ENCODE assay signal across 8 mouse cellular contexts in the genomic region with DNA sequence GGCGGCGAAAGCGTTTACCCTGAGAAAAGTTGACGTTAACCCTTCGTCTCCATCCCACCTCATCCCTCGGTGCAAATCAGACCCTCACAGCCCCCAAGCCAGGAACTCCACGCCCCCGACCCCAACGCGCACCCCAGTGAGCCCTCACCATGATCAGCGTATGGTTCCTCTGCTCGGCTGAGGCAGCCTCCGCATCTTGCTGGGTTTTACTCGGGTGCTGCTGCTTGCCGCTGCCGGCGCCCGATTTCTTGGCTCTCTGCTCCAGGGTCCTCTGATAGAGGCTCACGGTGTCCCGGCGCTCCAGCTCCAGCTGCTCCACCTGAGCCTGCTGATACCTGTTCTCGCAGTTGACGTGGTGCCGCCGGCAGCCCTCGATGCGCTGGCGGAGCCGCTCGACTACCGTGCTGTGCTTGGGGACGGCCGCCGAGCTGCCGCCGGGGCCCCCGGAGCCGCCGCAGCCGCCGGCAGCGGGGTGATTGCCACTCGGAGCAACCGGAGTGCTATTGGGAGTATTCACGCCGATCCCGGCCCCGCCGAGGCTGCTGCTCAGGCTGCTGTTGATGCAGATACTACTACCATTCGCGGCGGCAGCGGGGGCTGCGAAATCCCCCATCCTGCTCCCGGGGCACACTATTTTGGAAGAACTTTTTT. TPM values are rescaled to one million over a fixed set of nuclear protein-coding genes. Genes with fewer than 3 reads are reported as not detected.
A peak's percentile ranks its signal among the peaks of the same experiment; 100 is the strongest.
DNase-seq lines count a peak whose midpoint lies in the region; ATAC-seq and TF ChIP-seq lines count a peak whose summit lies in the region.

No protein-coding gene starts in this region.

- H3K9me3 ChIP-seq in E14TG2a.4 (ENCODE audit: low read length) = no peaks in the 10 kb centered on the region
- H3K9me3 ChIP-seq in forebrain, embryonic 14.5 days (replicated peaks; ENCODE audit: control insufficient read depth, low read length) = no peaks in the 10 kb centered on the region
- no peaks in the 10 kb centered on the region for H3K9me3 ChIP-seq in liver, postnatal 0 days (ENCODE audit: low read length)

- ATAC-seq in forebrain, embryonic 14.5 days = no peak
- no peak for ATAC-seq in liver, postnatal 0 days

- H3K36me3 ChIP-seq in E14TG2a.4 (ENCODE audit: insufficient read depth, low read length) = no peaks in the 10 kb centered on the region
- no peaks in the 10 kb centered on the region for H3K36me3 ChIP-seq in forebrain, embryonic 14.5 days (ENCODE audit: control insufficient read depth, insufficient read depth, low read length)
- no peaks in the 10 kb centered on the region for H3K36me3 ChIP-seq in liver, postnatal 0 days (replicated peaks; ENCODE audit: insufficient read depth, low read length)

- peaks cover 19% of the 10 kb centered on the region; the same call in 1 of the 2 replicates for H3K4me1 ChIP-seq in E14TG2a.4 (replicated peaks; ENCODE audit: low read depth, low read length)
- peaks cover 8% of the 10 kb centered on the region; the same call in 1 of the 2 replicates for H3K4me1 ChIP-seq in forebrain, embryonic 14.5 days (ENCODE audit: control insufficient read depth, insufficient read depth, low read length)
- H3K4me1 ChIP-seq in liver, postnatal 0 days (ENCODE audit: insufficient read depth) = peaks cover 12% of the 10 kb centered on the region
- no peaks in the 10 kb centered on the region for H3K4me1 ChIP-seq in olfactory bulb, adult 2 months (ENCODE audit: control insufficient read depth, insufficient read depth, low read length)

- no peak for TF ChIP-seq CTCF in E14TG2a.4 (conservative IDR thresholded peaks at IDR 0.05; ENCODE audit: low read length)
- no peak for TF ChIP-seq CTCF in brain, embryonic 14.5 days (IDR thresholded peaks at IDR 0.05; ENCODE audit: borderline replicate concordance, extremely low read depth, insufficient read depth, insufficient read length)
- no peak for TF ChIP-seq CTCF in liver, postnatal 0 days (IDR thresholded peaks at IDR 0.05; ENCODE audit: low read depth)
- no peak for TF ChIP-seq CTCF in olfactory bulb, adult 2 months (IDR thresholded peaks at IDR 0.05; ENCODE audit: insufficient read depth, low read depth, low read length)

- H3K4me2 ChIP-seq in forebrain, embryonic 14.5 days (ENCODE audit: low read length) = peak overlapping the region; percentile 91
- peak overlapping the region; percentile 99 for H3K4me2 ChIP-seq in liver, postnatal 0 days (ENCODE audit: low read depth, low read length)

- WGBS in forebrain, embryonic 14.5 days = under 1% methylated on average over 55 of the region's 55 CpGs
- WGBS in liver, postnatal 0 days (ENCODE audit: insufficient replicate concordance) = under 1% methylated on average over 55 of the region's 55 CpGs
- WGBS in olfactory bulb, adult 2 months = under 1% methylated on average over 55 of the region's 55 CpGs

- H3K9ac ChIP-seq in forebrain, embryonic 14.5 days (ENCODE audit: low read length) = peak overlapping the region; percentile 95
- H3K9ac ChIP-seq in liver, postnatal 0 days (replicated peaks) = peak overlapping the region; percentile 79

- intact Hi-C loops in heart, postnatal 14 days (cut with DNase I) = loop anchor here (1.0 to 5.0 kb wide), 5 partner anchors 57 to 403 kb away; no protein-coding TSS in a partner anchor

- peak overlapping the region; percentile 99 for H3K27ac ChIP-seq in forebrain, embryonic 14.5 days (ENCODE audit: low read depth, low read length)
- peak overlapping the region; percentile 99 for H3K27ac ChIP-seq in liver, postnatal 0 days (ENCODE audit: low read depth)
- H3K27ac ChIP-seq in olfactory bulb, adult 2 months (ENCODE audit: insufficient read depth, low read depth, low read length) = peak overlapping the region; percentile 68

- no peak for TF ChIP-seq POLR2A in brain, embryonic 14.5 days (IDR thresholded peaks at IDR 0.05; ENCODE audit: borderline replicate concordance, extremely low read depth, insufficient read depth, insufficient read length, poor library complexity, severe bottlenecking)
- TF ChIP-seq POLR2A in olfactory bulb, adult 2 months (IDR thresholded peaks at IDR 0.05; ENCODE audit: insufficient read depth, low read depth, low read length) = no peak

- peak overlapping the region; percentile 93 for H3K4me3 ChIP-seq in E14TG2a.4 (replicated peaks; ENCODE audit: low read length)
- H3K4me3 ChIP-seq in forebrain, embryonic 14.5 days (ENCODE audit: low read depth, low read length) = peak overlapping the region; percentile 73
- H3K4me3 ChIP-seq in liver, postnatal 0 days (ENCODE audit: low read depth, low read length) = peak overlapping the region; percentile 82
- peak overlapping the region; percentile 59 for H3K4me3 ChIP-seq in olfactory bulb, adult 2 months (ENCODE audit: insufficient read depth, low read depth, low read length)

- DNase-seq in brain, embryonic 14.5 days (ENCODE audit: low read depth) = peak; percentile 72
- peak; percentile 62 for DNase-seq in forebrain, embryonic 14.5 days (ENCODE audit: low spot score)
- DNase-seq in heart, postnatal 14 days = peak; percentile 55 to 66
- DNase-seq in kidney, postnatal 4 days = peak; percentile 69 to 77
- DNase-seq in liver, postnatal 0 days = peak; percentile 59
- peak; percentile 60 for DNase-seq in thymus, postnatal 0 days (ENCODE audit: low spot score)

- H3K27me3 ChIP-seq in E14TG2a.4 (ENCODE audit: insufficient read depth, low read length) = peaks cover 71% of the 10 kb centered on the region
- no peaks in the 10 kb centered on the region for H3K27me3 ChIP-seq in forebrain, embryonic 14.5 days (replicated peaks; ENCODE audit: control insufficient read depth, insufficient read depth, low read length)
- H3K27me3 ChIP-seq in liver, postnatal 0 days (ENCODE audit: insufficient read depth, low read length) = no peaks in the 10 kb centered on the region

- TF ChIP-seq EP300 in liver, postnatal 0 days (IDR thresholded peaks at IDR 0.05; ENCODE audit: low read depth) = no peak

RNA-seq across cellular contexts. Expression of a gene that starts 1.2 kb away (rescaled TPM):
- polyA plus RNA-seq in brain, embryonic 14.5 days (2012; rRNA removed) = 5.5 and 12.7 TPM in 2 replicates
- 3.5 and 4.2 TPM in 2 replicates for polyA plus RNA-seq in forebrain, embryonic 14.5 days (2014; fragmentation: Nextera tagmentation; extraction: Ambion mirVana)
- 1 to 10 TPM; 3.7 to 5.0 TPM for total RNA-seq in heart, postnatal 14 days (2021)
- polyA plus RNA-seq in liver, postnatal 0 days (2015; fragmentation: Nextera tagmentation; extraction: Ambion mirVana) = 0.64 and 0.65 TPM in 2 replicates
- not detected in 2 replicates for polyA plus RNA-seq in olfactory bulb, adult 2 months (2012; ENCODE audit: insufficient read depth, insufficient read length, low replicate concordance, missing spikeins)
- 1.7 and 2.6 TPM in 2 replicates for polyA plus RNA-seq in thymus, postnatal 0 days (2015; fragmentation: Nextera tagmentation; extraction: Ambion mirVana)
